Mouse (Mus musculus) Patski (cell line): ENCODE data around the gene Gm42957. TPM values are rescaled to one million over a fixed set of nuclear protein-coding genes. Genes with fewer than 3 reads are reported as not detected.

Experiments
- ATAC-seq: fragments of 100-300 bp; one replicate; pipeline ENCODE4 v1.8.0; 2021
- CTCF ChIA-PET: fragments of 350-600 bp; sonication (Branson Sonifier 250); formaldehyde crosslinking; loops from one replicate; lab custom pipeline; 2022; ENCODE audit warnings: inconsistent platforms; lab: Charles Lee
- POLR2A ChIA-PET: fragments of 350-600 bp; sonication (Branson Sonifier 250); formaldehyde crosslinking; loops from one replicate; lab custom pipeline; 2022; ENCODE audit warnings: antibody characterized with exemption, inconsistent platforms; lab: Charles Lee
- DNase-seq: peaks from one replicate; pipeline ENCODE4 v3.0.0-alpha.2; 2011; ENCODE audit warnings: low read depth, low spot score
- H3K27me3 ChIP-seq: fragments of 371-371 bp; one replicate; pipeline ENCODE4 v1.5.1; 2021
- CTCF ChIP-seq: fragments of 100-300 bp; IDR thresholded peaks from one replicate; pipeline ENCODE4 v1.5.1; 2021
- in situ Hi-C: fragments of 300-500 bp; cut with MboI; formaldehyde crosslinking; loops from 3 replicates; pipeline ENCODE4 v1.11.1; 2018; ENCODE audit warnings: low pct_unique_long_range_greater_than_20kb, mixed read lengths
- polyA plus RNA-seq: library from polyadenylated mRNA; unstranded; gene quantifications from one replicate; pipeline ENCODE4 v1.2.3, GENCODE M21; 2021

Gene Gm42957
- polyA plus RNA-seq, 1 experiment from 2014 or later: 0.10 TPM

DNA sequence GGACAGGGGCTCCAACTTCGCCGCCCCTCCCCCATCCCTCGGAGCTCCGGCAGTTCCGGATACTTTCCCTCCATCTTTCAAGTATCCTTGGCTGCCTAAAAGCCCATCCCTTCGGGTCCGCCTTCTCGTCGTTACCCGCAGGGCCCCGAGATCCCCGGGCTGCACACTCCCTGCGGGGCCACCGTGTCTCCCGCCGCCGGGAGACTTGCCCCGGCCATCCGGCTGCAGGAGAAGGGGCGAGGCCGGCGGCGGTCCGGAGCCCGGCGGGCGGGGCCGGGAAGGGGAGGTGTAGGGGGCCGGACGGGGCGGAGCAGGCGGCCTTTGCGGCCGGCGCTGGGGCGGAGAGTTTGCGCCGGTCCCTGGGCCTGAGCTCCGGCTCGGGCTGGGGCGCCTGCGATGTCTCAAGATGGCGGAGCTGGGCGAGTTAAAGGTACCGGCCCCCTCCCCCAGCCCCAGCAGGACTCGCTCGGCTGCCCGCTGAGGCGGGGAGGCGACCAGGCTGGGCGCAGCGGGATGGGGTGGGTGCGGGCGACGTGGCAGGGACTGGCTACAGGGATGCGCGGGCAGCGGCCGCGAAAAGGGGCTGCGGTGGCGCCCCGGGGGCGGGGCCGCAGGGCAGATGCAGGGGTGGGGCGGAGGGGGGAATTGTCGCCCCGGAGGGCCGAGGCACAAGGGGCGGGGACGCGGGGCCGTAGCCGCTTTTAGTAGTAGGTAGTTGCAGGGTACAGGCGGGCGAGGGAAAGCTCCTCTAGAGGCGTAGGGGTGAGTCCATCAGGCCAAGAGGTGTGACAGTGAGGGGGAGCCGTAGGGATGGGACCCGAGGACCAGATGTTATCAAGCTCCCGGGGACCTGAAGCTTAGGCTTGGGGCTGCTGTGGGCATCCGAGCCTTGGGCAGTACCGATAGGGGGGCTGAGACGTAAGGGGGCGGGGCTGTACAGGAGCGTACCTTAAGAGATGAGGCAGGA is 61.8 kb downstream of the Gm42957 start:
- TF ChIP-seq CTCF: no peak
- peak; percentile 86 for ATAC-seq
- ChIA-PET CTCF (interaction anchor here (0.9 to 2.9 kb wide), 8 partner anchors 11 to 137 kb away, joined by 3 to 15 read pairs (median 6); partner anchors contain the start of genes Itga10 and Nudt17), POLR2A (interaction anchor here (0.5 to 2.1 kb wide), 9 partner anchors 9 to 34 kb away, joined by 3 to 11 read pairs (median 4); partner anchors contain the start of gene Nudt17)
- in situ Hi-C loops: no loop called here
- peak; percentile 60 for DNase-seq
- H3K27me3 ChIP-seq: no peaks in the 10 kb centered on the region

DNA sequence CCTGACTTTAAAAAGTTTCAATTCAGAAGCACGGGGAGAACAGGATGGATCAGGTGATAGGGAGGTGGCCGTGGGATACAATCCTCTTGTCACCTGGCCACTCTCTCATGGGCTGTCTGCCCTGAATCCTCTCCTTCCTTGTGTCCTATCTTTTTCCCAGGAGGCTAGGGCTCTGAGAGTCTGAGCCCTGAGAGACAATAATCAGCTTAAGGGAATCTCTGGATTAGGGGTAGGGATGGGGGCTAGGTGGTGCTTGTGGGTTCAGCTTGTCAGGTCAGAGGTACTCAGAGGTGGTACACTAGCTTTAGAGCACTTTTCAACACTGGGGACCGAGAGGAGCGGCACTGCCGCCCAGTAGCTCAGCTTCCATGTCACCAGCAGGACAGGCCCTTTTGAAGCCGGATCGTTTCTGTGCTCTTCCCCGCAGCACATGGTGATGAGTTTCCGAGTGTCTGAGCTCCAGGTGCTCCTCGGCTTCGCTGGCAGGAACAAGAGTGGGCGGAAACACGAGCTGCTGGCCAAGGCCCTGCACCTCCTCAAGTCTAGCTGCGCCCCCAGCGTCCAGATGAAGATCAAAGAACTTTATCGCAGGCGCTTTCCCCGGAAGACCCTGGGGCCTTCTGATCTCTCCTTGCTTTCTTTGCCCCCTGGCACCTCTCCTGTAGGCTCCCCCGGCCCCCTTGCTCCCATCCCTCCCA is 63.9 kb downstream of the Gm42957 start:
- TF ChIP-seq CTCF: no peak
- in situ Hi-C loops: no loop called here
- no peaks in the 10 kb centered on the region for H3K27me3 ChIP-seq
- CTCF ChIA-PET: interaction anchor here (0.9 to 2.9 kb wide), 9 partner anchors 9 to 153 kb away, joined by 3 to 15 read pairs (median 5); partner anchors contain the start of gene Nudt17
- DNase-seq (no peak), ATAC-seq (no peak)
- POLR2A ChIA-PET: interaction anchor here (0.5 kb wide), 1 partner anchor 433 kb away, joined by 3 read pairs; no protein-coding TSS in a partner anchor

DNA sequence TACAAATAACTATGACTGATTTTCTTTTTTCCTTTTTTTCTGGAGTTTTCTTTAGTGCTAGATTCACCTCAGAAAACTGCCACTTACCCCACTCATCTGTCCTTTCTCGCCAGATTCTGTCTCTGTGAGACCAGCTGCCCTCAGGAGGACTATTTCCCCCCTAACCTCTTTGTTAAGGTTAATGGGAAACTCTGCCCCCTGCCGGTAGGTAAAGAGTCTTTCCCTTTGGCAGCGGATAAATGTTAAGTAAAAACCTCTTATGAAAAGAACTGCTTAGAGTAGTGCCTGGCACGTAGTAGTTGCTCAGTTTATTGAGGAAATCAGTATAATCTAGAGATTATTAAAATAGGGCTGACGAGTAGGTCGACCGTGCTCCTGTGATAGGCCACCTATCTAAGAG is 65.1 kb downstream of the Gm42957 start:
- CTCF ChIA-PET: interaction anchor here (0.9 to 2.9 kb wide), 5 partner anchors 8 to 53 kb away, joined by 4 to 15 read pairs (median 9); partner anchors contain the start of gene Nudt17
- ATAC-seq: no peak
- no peak for DNase-seq
- POLR2A ChIA-PET: interaction anchor here (1.0 kb wide), 1 partner anchor 33 kb away, joined by 5 read pairs; no protein-coding TSS in a partner anchor
- TF ChIP-seq CTCF: no peak
- in situ Hi-C loops: no loop called here
- no peaks in the 10 kb centered on the region for H3K27me3 ChIP-seq

DNA sequence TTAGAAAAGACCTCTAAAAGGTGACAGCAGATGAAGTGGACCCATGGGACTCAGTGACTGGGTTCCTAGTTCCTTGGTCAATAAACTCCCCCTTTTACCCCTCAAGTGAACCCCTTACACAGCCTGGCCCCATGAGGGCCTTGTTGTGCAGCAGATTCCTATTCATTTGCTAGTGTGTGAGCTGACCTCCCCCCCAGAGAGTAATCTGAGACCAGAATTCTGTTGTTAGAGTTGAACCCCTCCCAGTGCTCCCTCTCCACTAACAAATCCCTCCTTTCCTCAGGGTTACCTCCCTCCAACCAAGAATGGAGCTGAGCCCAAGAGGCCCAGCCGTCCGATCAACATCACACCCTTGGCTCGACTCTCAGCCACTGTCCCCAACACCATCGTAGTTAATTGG is 65.7 kb downstream of the Gm42957 start:
- no peaks in the 10 kb centered on the region for H3K27me3 ChIP-seq
- DNase-seq (no peak), ATAC-seq (no peak)
- POLR2A ChIA-PET: no interaction called here
- in situ Hi-C loops: no loop called here
- no peak for TF ChIP-seq CTCF
- CTCF ChIA-PET: interaction anchor here (1.0 to 2.3 kb wide), 5 partner anchors 8 to 158 kb away, joined by 3 to 9 read pairs (median 4); partner anchors contain the start of gene Nudt17

Other genes starting within 250 kb of the Gm42957 start
- not detected for gene BC107364, start 183.2 kb upstream of the Gm42957 start, polyA plus RNA-seq
- not detected for gene Hfe2, start 110.3 kb upstream of the Gm42957 start, polyA plus RNA-seq
- gene Txnip, start 77.5 kb upstream of the Gm42957 start, polyA plus RNA-seq: 338 TPM
- gene Gm16253, start 58.5 kb upstream of the Gm42957 start, polyA plus RNA-seq: 1.9 TPM
- gene Polr3gl, start 41.3 kb upstream of the Gm42957 start, polyA plus RNA-seq: 33.6 TPM
- 0.62 TPM for gene Ankrd34a, start 38.8 kb upstream of the Gm42957 start, polyA plus RNA-seq
- 116 TPM for gene Lix1l, start 34.3 kb upstream of the Gm42957 start, polyA plus RNA-seq
- gene Rbm8a, start 5.5 kb upstream of the Gm42957 start, polyA plus RNA-seq: 104 TPM
- gene Pex11b, start 98 bp upstream of the Gm42957 start, polyA plus RNA-seq: 84.6 TPM
- gene Itga10, start 10.1 kb downstream of the Gm42957 start, polyA plus RNA-seq: 2.2 TPM
- 0.09 TPM for gene Ankrd35, start 34.7 kb downstream of the Gm42957 start, polyA plus RNA-seq
- gene Pias3, start 60.9 kb downstream of the Gm42957 start, polyA plus RNA-seq: 54.0 TPM
- gene Nudt17, start 73.1 kb downstream of the Gm42957 start, polyA plus RNA-seq: 3.9 TPM
- 62.5 TPM for gene Polr3c, start 92.2 kb downstream of the Gm42957 start, polyA plus RNA-seq
- 74.8 TPM for gene Rnf115, start 92.2 kb downstream of the Gm42957 start, polyA plus RNA-seq
- gene Pdzk1, start 193.8 kb downstream of the Gm42957 start, polyA plus RNA-seq: 0.24 TPM
- gene Cd160, start 193.9 kb downstream of the Gm42957 start, polyA plus RNA-seq: 0.19 TPM